Mouse (Mus musculus): ENCODE data around the gene Palm.

DNA sequence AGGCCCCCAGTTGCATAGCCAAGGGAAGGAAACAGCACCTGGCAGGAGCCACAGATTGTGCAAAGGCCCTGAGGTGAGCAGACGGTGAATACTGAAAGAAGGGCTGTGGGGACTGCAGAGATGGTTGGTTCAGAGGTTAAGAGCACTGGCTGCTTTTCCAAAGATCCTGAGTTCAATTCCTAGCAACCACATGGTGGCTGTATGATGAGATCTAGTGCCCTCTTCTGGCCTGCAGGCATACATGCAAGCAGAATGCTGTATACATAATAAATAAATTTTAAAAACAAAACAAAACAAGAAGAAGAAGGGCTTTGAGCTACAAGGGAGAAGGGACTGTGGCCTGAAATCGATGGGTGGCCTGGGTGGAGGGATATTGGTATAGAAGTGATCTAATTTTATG is 23.7 kb downstream of the Palm start:
- TF ChIP-seq EP300 (IDR thresholded peaks at IDR 0.05): no peak
- TF ChIP-seq CTCF (IDR thresholded peaks at IDR 0.05): peak; percentile 62

Measured in lung, postnatal 0 days (tissue).